Mouse (Mus musculus) stomach, embryonic 16.5 days (tissue): ENCODE measurements around the gene Soga1. TPM values are rescaled to one million over a fixed set of nuclear protein-coding genes. Genes with fewer than 3 reads are reported as not detected.

Experiments
- ATAC-seq: fragments of 200-750 bp; cut with Nextera tagmentation; 2 replicates; pipeline ENCODE4 v1.8.0; 2017; ENCODE audit warnings: moderate number of reproducible peaks, moderate TSS enrichment; ENCODE audit not compliant: insufficient read depth, low FRiP score
- H3K27ac ChIP-seq: fragments of 300-500 bp; sonication (generic); 2 replicates; pipeline ENCODE4 v1.5.1; 2014; ENCODE audit warnings: low read length
- H3K27me3 ChIP-seq: fragments of 300-500 bp; sonication (generic); 2 replicates; pipeline ENCODE4 v1.6.1; 2014; ENCODE audit warnings: low read length, control low read depth, mixed read lengths; ENCODE audit not compliant: control insufficient read depth, insufficient read depth
- H3K36me3 ChIP-seq: fragments of 300-500 bp; sonication (generic); 2 replicates; pipeline ENCODE4 v1.6.1; 2014; ENCODE audit warnings: low read length; ENCODE audit not compliant: control insufficient read depth, insufficient read depth
- H3K4me1 ChIP-seq: fragments of 300-500 bp; sonication (generic); 2 replicates; pipeline ENCODE4 v1.6.1; 2014; ENCODE audit warnings: low read length, control low read depth, mixed read lengths; ENCODE audit not compliant: control insufficient read depth, insufficient read depth
- H3K4me2 ChIP-seq: fragments of 300-500 bp; sonication (generic); 2 replicates; pipeline ENCODE4 v1.6.1; 2014; ENCODE audit warnings: low read depth, low read length, mixed read lengths
- H3K4me3 ChIP-seq: fragments of 300-500 bp; sonication (generic); replicated peaks from 2 replicates; pipeline ENCODE4 v1.5.1; 2014; ENCODE audit warnings: mild to moderate bottlenecking, low read length
- H3K9ac ChIP-seq: fragments of 300-500 bp; sonication (generic); 2 replicates; pipeline ENCODE4 v1.6.1; 2014; ENCODE audit warnings: low read length
- H3K9me3 ChIP-seq: fragments of 300-500 bp; sonication (generic); replicated peaks from 2 replicates; pipeline ENCODE4 v1.6.1; 2016; ENCODE audit warnings: low read length, control low read depth; ENCODE audit not compliant: control insufficient read depth
- WGBS: fragments of 180-500 bp; shearing (Covaris S2); extraction: QIAGEN DNeasy Blood & Tissue Kit; methylation state at CpG from one replicate; pipeline ENCODE4 v1.1.7; 2014; 5-methylcytosine and 5-hydroxymethylcytosine counted together
- polyA plus RNA-seq: library from polyadenylated mRNA; unstranded; fragments of >200 nt; fragmentation: Nextera tagmentation; extraction: Ambion mirVana; gene quantifications from 2 replicates; pipeline ENCODE4 v1.2.1, GENCODE M21; 2015

Gene Soga1
- polyA plus RNA-seq, 1 experiment from 2014 or later, result 2.1 TPM

DNA sequence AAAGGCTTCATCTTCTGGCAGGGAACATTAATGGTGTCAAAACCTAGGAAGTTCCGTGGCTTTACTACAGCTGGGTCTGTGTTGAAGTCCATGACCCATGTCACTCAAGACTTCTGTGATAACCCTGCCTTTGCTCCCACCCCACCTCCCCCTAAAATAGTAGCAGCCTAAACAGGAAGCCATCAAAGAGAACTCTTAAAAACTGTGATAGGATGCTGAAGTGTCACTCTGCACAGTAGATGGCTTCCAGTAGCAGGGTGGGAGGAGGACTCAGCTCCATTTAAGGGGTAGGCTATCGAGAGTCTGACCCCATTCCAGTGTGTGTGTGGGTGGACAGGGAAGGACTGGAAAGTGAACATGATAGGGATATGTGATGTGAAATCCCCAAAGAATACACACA is 104.1 kb downstream of the Soga1 start:
- no peak overlapping the region for H3K4me2 ChIP-seq
- H3K36me3 ChIP-seq, result no peaks in the 10 kb centered on the region
- H3K27me3 ChIP-seq, result no peaks in the 10 kb centered on the region
- no peak overlapping the region for H3K9ac ChIP-seq
- no peaks in the 10 kb centered on the region for H3K9me3 ChIP-seq
- WGBS, result 50% methylated on average over 2 of the region's 2 CpGs
- 0 out of 2 replicates have a peak, but pooled peaks cover 4% of the 10 kb centered on the region for H3K4me1 ChIP-seq
- no peak overlapping the region for H3K27ac ChIP-seq
- no peak for ATAC-seq
- no peak overlapping the region for H3K4me3 ChIP-seq

DNA sequence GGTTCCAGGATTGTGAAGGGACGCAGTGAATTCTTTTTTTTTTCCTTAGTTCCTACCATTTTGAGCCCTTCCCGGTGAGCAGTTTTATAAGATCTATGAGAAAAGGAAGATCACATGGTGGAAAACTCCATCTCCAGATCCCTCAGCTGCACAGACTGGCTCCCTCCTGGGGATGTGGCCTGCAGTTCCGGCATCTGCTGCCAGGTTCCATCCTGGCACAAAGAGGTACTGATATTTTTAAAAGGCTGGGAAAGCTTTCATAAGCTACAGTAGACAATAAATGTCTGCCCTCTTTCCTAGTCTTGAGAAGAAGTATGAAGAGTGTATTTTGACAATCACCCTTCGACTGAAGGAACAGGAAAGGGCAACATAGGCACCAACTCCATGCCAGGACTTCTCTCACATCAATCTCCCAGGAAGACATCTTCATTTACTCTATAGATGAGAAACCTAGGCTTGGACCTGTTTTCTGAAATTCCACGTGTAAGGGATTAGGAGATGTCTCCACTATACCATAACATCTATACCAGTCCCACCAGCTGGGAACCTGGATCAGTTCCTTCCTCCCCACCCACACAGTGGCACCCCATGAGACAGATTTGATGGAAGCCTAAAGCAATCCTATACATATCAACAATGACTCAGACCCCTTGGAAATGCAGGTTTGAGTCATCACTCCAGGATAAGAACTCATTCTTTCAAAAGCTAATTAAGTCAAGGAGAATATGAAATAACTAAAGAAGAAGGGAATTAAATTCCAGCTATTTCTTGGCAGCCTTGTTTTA is 105.5 kb downstream of the Soga1 start:
- Histone ChIP-seq H3K9me3 (no peaks in the 10 kb centered on the region), H3K4me2 (no peak overlapping the region), H3K27ac (no peak overlapping the region), H3K36me3 (no peaks in the 10 kb centered on the region), H3K9ac (no peak overlapping the region), H3K4me3 (no peak overlapping the region), H3K4me1 (0 out of 2 replicates have a peak, but pooled peaks cover 4% of the 10 kb centered on the region), H3K27me3 (no peaks in the 10 kb centered on the region)
- no peak for ATAC-seq
- 83% methylated on average over 5 of the region's 5 CpGs for WGBS

GRCm38 (mm10) chr2:156970253-156970652 is 108.8 kb downstream of the Soga1 start:
- no peak for ATAC-seq
- Histone ChIP-seq H3K4me2 (no peak overlapping the region), H3K36me3 (no peaks in the 10 kb centered on the region), H3K27ac (no peak overlapping the region), H3K27me3 (no peaks in the 10 kb centered on the region), H3K4me3 (no peak overlapping the region), H3K4me1 (no peaks in the 10 kb centered on the region), H3K9ac (no peak overlapping the region), H3K9me3 (no peaks in the 10 kb centered on the region)
- WGBS, result 72% methylated on average over 7 of the region's 7 CpGs

DNA sequence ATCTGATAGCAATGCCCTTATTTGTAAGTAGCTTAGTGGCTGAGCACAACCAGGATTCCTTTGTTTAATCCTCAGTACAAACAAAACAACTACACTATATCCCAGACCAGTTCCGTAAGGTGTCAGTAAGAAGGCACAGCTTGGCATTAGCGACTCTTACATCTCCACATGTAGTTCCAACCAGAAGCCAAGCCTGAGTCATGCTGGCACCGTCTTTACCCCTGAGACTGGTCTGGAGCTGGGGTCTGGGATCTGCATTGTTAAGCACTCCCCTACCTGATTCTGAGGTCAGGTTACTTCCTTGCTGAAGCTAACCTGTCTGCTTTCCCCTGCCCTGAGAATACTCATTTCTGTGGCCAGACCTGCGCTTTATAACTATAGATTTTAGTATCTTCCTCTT is 110.6 kb downstream of the Soga1 start:
- Histone ChIP-seq H3K27me3 (no peaks in the 10 kb centered on the region), H3K4me2 (no peak overlapping the region), H3K36me3 (no peaks in the 10 kb centered on the region), H3K9ac (no peak overlapping the region), H3K4me3 (no peak overlapping the region), H3K9me3 (no peaks in the 10 kb centered on the region), H3K4me1 (no peaks in the 10 kb centered on the region), H3K27ac (no peak overlapping the region)
- ATAC-seq, result no peak; the same call in 1 of the 2 replicates
- WGBS, result 70% methylated on average over 4 of the region's 4 CpGs

DNA sequence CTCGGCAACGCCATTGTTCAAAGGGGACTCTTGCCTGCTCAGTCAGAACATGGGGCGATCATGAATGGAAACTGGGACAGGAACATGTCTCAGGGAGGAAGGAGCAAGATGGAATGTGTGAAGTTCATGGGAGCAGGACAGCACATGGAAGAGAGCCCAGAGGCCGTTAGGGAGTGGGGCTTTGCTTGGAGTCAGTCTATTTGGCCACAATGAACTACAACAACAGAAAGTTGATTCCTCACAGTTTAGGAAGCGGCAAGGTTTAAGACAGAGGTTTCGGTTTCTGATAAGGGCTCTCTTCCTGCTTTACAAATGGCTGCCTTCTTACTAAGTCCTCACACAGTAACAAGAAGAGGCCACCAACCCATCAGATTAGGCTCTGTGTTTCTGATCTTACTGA is 111.7 kb downstream of the Soga1 start:
- WGBS, result 78% methylated on average over 6 of the region's 6 CpGs
- no peak for ATAC-seq

More for the DNA sequence above, 111.7 kb downstream of the Soga1 start:
- Histone ChIP-seq H3K4me2 (no peak overlapping the region), H3K9me3 (no peaks in the 10 kb centered on the region), H3K36me3 (no peaks in the 10 kb centered on the region), H3K4me1 (no peaks in the 10 kb centered on the region), H3K9ac (no peak overlapping the region), H3K27ac (no peak overlapping the region), H3K4me3 (no peak overlapping the region), H3K27me3 (no peaks in the 10 kb centered on the region)

Other genes starting within 250 kb of the Soga1 start
- 33.7 and 36.5 TPM in 2 replicates for gene Tgif2, start 239.2 kb downstream of the Soga1 start, polyA plus RNA-seq
- gene 4930518I15Rik, start 221.3 kb downstream of the Soga1 start, polyA plus RNA-seq, result 6.7 and 7.3 TPM in 2 replicates
- gene Rab5if, start 216.1 kb downstream of the Soga1 start, polyA plus RNA-seq, result 173 and 190 TPM in 2 replicates
- 0.39 and 0.41 TPM in 2 replicates for gene Sla2, start 192.1 kb downstream of the Soga1 start, polyA plus RNA-seq
- 41.9 and 44.5 TPM in 2 replicates for gene Ndrg3, start 87.2 kb downstream of the Soga1 start, polyA plus RNA-seq
- 28.5 and 28.6 TPM in 2 replicates for gene Dsn1, start 72.1 kb downstream of the Soga1 start, polyA plus RNA-seq
- not detected in 2 replicates for gene Tldc2, start 7.8 kb upstream of the Soga1 start, polyA plus RNA-seq
- gene Samhd1, start 56.0 kb upstream of the Soga1 start, polyA plus RNA-seq, result 27.2 and 29.1 TPM in 2 replicates
- gene Rbl1, start 125.3 kb upstream of the Soga1 start, polyA plus RNA-seq, result 17.6 and 20.2 TPM in 2 replicates
- gene Rpn2, start 199.8 kb upstream of the Soga1 start, polyA plus RNA-seq, result 341 and 347 TPM in 2 replicates
- 0.43 and 0.50 TPM in 2 replicates for gene Mroh8, start 200.3 kb upstream of the Soga1 start, polyA plus RNA-seq